Mouse (Mus musculus): ENCODE data around the gene Wdr63. TPM values are rescaled to one million over a fixed set of nuclear protein-coding genes. Genes with fewer than 3 reads are reported as not detected.
A peak's percentile ranks its signal among the peaks of the same experiment; 100 is the strongest.

Wdr63 gene
- polyA plus RNA-seq, 1 experiment from 2014 or later = 0.48 TPM

DNA sequence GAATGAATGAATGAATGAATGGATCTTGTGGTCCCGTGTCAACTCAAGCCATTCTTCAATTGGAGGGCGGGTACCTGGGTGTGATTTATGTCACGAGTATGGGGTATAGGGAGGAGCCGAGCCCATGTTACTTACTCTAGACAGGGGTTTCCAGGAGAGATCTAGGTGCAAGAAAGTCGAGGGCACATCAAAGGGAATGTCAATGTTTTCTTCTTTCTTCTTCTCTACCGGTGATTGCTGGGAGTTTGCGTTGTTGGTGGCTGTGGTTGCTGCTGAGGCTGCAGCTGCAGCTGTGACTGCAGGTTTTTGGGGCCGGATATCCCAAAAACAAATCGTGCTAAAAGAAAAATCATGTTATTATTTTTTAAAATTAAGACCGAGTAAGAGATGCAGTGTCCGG, 44.8 kb downstream of the Wdr63 start:
- DNase-seq (ENCODE audit: low spot score) = no peak
- Histone ChIP-seq H3K9me3 (no peaks in the 10 kb centered on the region), H3K4me3 (no peak overlapping the region), H3K36me3 (no peaks in the 10 kb centered on the region), H3K27ac (no peak overlapping the region), H3K27me3 (ENCODE audit: insufficient read depth, poor library complexity, severe bottlenecking) (no peaks in the 10 kb centered on the region), H3K4me1 (no peaks in the 10 kb centered on the region)
- 83% methylated on average over 11 of the region's 11 CpGs for WGBS

DNA sequence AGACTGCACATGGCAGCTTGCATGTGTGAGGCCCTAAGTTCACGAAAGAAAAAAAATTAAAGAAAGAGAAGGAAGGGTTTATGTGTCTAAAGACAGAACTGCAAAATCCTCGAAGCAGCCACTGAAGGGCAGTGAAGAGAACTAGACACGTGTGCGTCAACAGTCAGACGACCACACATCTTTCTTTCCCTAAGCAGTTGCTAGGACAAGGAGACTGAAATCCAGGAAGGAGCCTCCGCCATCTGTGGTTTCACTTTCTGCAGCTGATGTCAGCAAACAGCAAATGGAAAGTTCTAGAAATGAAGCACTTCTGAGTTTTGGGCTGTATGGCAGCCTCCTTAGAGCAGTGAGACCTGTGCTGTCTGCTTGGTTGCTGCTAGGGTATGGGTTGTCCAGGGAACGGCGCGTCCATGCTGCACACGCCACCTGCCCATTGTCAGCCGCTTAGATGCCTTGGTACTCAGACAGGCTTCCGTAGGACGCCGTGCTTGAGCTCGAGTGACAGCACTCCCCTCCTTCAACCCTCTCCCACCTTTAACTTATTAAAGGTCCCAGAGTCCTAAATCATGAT, 48.5 kb downstream of the Wdr63 start:
- Histone ChIP-seq H3K27me3 (ENCODE audit: insufficient read depth, poor library complexity, severe bottlenecking) (no peaks in the 10 kb centered on the region), H3K27ac (no peak overlapping the region), H3K4me3 (no peak overlapping the region), H3K36me3 (no peaks in the 10 kb centered on the region), H3K4me1 (no peaks in the 10 kb centered on the region), H3K9me3 (no peaks in the 10 kb centered on the region)
- DNase-seq (ENCODE audit: low spot score) = no peak
- WGBS = 81% methylated on average over 15 of the region's 15 CpGs

DNA sequence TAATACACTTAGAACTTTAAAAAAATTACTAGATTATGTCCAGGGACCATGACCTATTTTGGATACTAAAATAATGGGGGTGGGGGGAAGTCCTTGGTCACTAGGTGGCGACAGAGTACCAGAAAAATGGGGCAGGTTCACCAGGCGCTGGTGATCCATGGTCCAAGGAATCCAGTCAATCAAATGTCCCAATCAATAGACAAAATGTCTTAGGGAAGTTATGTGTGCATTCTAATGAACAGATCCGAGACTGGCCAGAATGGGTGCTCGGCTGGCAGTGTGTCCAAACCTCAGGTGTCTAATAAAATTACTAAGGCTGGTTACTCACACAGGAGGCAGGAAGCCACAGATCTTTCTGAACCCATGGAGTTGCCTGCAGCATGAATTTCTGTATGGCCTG, 49.7 kb downstream of the Wdr63 start:
- peak; percentile 81 for DNase-seq (ENCODE audit: low spot score)
- no peaks in the 10 kb centered on the region for H3K9me3 ChIP-seq
- no peaks in the 10 kb centered on the region for H3K36me3 ChIP-seq
- H3K4me1 ChIP-seq = peaks cover under 1% of the 10 kb centered on the region
- no peaks in the 10 kb centered on the region for H3K27me3 ChIP-seq (ENCODE audit: insufficient read depth, poor library complexity, severe bottlenecking)
- WGBS = 13% methylated on average over 4 of the region's 4 CpGs
- H3K4me3 ChIP-seq = no peak overlapping the region
- no peak overlapping the region for H3K27ac ChIP-seq

DNA sequence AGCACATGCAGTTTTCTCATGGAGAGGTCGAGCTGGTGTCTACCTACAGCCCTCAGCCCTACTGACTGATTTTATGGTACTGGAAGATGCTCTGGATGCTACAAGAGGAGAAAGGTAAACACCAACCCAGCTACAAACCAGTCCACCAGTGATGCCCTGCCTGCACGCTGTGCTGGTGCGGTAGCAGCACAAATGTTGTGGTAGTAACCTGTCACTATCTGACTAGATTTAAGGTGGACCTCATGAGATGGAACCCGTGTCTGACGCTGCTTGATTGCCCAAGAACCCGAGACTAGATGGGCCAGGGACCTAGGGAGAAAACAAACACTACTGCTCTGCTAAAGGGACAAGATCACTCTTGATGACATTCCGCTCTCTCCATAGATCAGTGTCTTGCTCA, 50.8 kb downstream of the Wdr63 start:
- no peaks in the 10 kb centered on the region for H3K36me3 ChIP-seq
- H3K27ac ChIP-seq = no peak overlapping the region
- no peaks in the 10 kb centered on the region for H3K9me3 ChIP-seq
- no peak overlapping the region for H3K4me3 ChIP-seq
- 76% methylated on average over 7 of the region's 7 CpGs for WGBS
- H3K4me1 ChIP-seq = peaks cover 12% of the 10 kb centered on the region
- no peak for DNase-seq (ENCODE audit: low spot score)
- H3K27me3 ChIP-seq (ENCODE audit: insufficient read depth, poor library complexity, severe bottlenecking) = no peaks in the 10 kb centered on the region

DNA sequence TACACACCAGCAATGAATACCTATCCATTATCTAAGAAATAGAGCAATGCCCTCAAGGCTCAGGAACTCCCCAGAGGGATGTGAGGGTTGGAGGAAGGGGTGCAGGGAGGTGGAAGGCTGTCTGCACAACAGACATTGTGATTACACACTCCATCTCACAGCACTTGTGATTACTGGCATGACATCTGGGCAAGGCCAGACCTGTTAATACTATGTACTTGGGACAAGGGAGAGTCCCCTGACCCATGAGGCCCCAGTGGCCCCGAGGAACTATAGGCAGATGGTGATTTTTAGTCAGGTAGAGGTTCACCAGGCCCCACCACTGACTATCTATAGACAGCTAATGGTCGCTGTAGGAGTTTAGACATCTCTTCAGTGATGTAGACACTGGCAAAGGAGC, 54.1 kb downstream of the Wdr63 start:
- H3K27me3 ChIP-seq (ENCODE audit: insufficient read depth, poor library complexity, severe bottlenecking) = no peaks in the 10 kb centered on the region
- no peak overlapping the region for H3K27ac ChIP-seq
- H3K4me3 ChIP-seq = no peak overlapping the region
- peaks cover 28% of the 10 kb centered on the region for H3K4me1 ChIP-seq
- WGBS = 80% methylated on average over 2 of the region's 2 CpGs
- no peak for DNase-seq (ENCODE audit: low spot score)
- no peaks in the 10 kb centered on the region for H3K36me3 ChIP-seq
- no peaks in the 10 kb centered on the region for H3K9me3 ChIP-seq

DNA sequence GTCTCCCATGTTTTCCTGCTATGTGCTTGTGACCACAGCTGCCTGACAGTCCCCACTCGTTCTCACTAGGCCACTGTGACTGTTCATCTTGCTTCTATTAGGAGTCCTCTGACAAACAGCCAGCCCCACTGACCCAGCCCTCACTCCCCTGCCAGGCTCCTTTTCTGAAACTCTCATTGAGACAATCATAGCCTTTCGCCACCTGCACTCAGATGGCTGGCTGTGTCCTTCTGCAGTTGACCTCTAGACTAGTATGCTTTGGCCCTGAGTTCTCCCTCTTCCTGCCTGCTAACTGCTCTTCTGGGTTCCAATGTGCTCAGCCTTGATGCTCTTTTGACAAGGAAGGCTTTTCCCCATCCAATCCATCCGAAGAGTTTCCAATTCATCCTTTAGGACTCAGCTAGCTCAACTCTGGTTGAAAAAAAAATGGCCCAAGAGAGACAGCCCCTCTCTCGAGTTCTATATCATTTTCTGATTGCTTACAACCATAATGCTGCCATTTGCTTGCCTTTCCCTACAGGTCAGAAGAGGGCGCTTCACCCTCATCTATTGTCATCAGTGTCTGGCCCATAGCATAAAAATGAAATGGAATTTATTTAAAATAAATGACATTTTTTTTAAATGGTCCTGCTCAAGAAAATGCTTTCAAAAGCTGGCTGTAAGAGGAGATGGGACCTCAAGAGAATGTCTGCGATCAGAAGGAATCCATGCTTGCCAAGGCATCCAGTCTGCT, 54.7 kb downstream of the Wdr63 start:
- 63% methylated on average over 6 of the region's 6 CpGs for WGBS

DNA sequence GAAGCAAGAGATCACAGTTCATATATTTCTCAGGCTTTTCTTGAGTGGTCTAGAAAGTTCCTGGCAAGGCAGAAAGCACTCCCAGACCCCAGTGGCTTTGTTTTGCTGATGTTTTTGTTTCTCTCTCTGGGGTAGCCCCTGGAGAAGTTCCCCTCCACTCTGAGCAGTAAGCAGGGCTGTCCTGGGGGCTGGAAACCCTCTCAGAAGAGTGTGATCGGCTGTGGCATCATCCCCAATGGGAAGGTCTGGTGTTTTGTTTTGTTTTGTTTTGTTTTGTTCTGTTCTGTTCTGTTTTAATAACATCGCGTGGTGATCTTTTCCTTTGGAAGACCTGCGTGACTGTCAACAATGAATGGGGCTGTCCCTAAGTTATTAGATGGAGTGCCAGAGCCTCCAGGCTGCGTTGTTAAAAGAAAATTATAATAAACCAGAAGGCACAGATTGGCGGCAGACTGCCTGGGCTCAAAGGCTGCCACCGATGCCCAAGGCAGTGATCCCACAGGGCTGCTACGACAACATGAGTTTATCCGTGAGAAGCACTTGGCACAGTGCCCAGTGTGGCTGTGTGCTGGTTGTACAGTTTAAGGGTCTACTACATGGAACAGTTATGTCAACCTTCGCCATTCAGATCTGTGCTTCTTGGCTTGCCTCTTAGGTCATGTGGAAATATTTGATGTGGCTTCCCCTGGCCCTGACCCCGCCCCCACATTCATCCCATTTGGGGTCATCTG, 56.5 kb downstream of the Wdr63 start:
- Histone ChIP-seq H3K27ac (0 out of 2 replicates have a peak overlapping the region, but pooled peaks have one; percentile 47), H3K9me3 (no peaks in the 10 kb centered on the region), H3K36me3 (no peaks in the 10 kb centered on the region), H3K27me3 (ENCODE audit: insufficient read depth, poor library complexity, severe bottlenecking) (no peaks in the 10 kb centered on the region), H3K4me3 (no peak overlapping the region), H3K4me1 (peaks cover 49% of the 10 kb centered on the region)
- WGBS = 60% methylated on average over 11 of the region's 11 CpGs
- DNase-seq (ENCODE audit: low spot score) = no peak

More for the DNA sequence above, 54.7 kb downstream of the Wdr63 start:
- Histone ChIP-seq H3K27me3 (ENCODE audit: insufficient read depth, poor library complexity, severe bottlenecking) (no peaks in the 10 kb centered on the region), H3K4me3 (no peak overlapping the region), H3K36me3 (no peaks in the 10 kb centered on the region), H3K27ac (peak overlapping the region; percentile 47; the same call in 1 of the 2 replicates), H3K4me1 (peaks cover 34% of the 10 kb centered on the region), H3K9me3 (no peaks in the 10 kb centered on the region)
- no peak for DNase-seq (ENCODE audit: low spot score)

DNA sequence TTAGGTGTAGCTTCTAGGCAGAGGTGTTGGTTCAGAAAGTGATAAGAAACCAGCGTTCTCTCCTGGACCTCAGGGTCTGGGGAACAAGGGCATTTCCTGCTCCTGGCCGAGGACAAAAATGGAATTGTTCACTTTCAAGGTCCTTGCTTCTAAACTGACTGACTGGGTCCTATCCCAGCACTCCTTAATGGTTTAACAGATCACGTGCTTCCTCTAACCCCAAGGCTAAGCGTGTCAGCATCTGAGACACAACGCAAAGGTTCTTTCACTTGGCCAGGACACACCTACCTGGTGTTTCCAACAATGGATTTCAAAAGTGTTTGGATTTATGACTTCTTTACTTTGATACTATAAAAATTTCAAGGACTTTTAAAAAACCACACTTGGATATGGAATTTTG, 58.0 kb downstream of the Wdr63 start:
- no peak overlapping the region for H3K27ac ChIP-seq
- H3K4me1 ChIP-seq = peaks cover 56% of the 10 kb centered on the region
- no peak for DNase-seq (ENCODE audit: low spot score)
- H3K27me3 ChIP-seq (ENCODE audit: insufficient read depth, poor library complexity, severe bottlenecking) = no peaks in the 10 kb centered on the region
- no peaks in the 10 kb centered on the region for H3K36me3 ChIP-seq
- WGBS = 71% methylated on average over 5 of the region's 5 CpGs
- H3K9me3 ChIP-seq = no peaks in the 10 kb centered on the region
- H3K4me3 ChIP-seq = no peak overlapping the region

DNA sequence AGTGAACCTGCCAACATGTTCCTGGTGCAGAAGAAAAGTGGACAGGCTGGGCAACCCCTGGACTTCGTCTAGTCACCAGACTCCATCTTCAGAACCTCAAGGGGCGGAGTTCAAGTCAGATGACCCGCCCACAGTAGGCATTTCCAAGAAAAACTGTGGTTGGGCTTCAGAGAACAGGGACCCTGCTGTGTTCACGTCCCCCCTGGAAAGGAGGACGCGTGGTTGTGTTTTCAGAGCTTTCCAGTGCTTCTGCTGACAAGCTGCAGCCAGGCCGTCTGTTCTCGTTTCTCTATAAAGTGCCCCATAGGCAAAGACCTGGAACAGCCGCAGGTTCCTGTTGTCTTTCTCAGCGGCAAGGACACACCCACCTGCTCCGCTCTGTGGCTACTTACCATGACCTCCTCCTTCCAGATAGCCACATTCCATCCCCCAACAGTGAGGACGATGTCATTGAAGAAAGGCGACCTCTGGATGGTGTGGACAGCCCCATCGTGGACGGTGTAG, 60.2 kb downstream of the Wdr63 start:
- H3K27ac ChIP-seq = peak overlapping the region; percentile 85
- no peaks in the 10 kb centered on the region for H3K36me3 ChIP-seq
- no peaks in the 10 kb centered on the region for H3K9me3 ChIP-seq
- 8% methylated on average over 15 of the region's 15 CpGs for WGBS
- peak overlapping the region; percentile 42 for H3K4me3 ChIP-seq
- no peaks in the 10 kb centered on the region for H3K27me3 ChIP-seq (ENCODE audit: insufficient read depth, poor library complexity, severe bottlenecking)
- DNase-seq (ENCODE audit: low spot score) = peak; percentile 91
- peaks cover 54% of the 10 kb centered on the region for H3K4me1 ChIP-seq

DNA sequence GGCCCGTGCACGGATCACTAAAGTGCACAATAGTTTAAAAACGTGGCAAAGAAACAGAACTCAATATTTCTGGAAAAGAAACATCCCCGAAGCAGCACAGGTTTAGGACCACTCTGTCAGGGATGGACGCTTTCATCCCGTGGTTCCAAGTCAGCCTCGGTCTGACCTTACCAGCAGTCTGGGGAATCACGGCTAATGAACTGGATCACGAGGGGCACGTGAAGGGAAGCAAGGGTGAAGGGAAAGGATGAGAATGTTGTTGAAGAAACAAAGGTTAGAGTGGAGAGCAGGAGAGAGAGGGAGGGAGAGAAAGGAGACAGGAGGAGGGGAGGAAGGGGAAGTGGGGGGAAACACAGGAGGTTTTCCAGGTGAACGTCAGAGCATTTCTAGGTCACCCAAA, 61.9 kb downstream of the Wdr63 start:
- DNase-seq (ENCODE audit: low spot score) = no peak
- 85% methylated on average over 11 of the region's 11 CpGs for WGBS

DNA sequence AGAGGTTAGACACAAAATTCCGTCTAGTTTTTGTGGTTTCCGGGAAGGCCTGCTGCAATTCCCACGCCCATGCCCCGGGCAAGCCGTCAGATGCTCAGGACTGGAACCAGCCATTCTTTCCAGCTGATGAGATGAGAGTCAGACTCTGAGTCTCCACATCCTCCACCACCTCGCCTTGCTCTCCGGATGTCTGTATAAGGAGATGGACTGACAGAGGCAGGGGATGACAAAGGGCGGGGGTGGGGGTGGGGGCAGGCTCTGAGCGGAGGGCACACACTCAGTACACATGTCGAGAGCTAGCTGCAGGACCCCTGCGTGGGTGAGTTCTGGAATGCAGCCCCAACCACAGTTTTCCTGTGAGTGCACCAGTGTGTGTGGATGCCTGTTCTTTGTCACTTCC, 63.0 kb downstream of the Wdr63 start:
- WGBS = 15% methylated on average over 11 of the region's 11 CpGs
- Histone ChIP-seq H3K9me3 (no peaks in the 10 kb centered on the region), H3K4me3 (peak overlapping the region; percentile 17), H3K27me3 (ENCODE audit: insufficient read depth, poor library complexity, severe bottlenecking) (no peaks in the 10 kb centered on the region), H3K36me3 (no peaks in the 10 kb centered on the region), H3K27ac (peak overlapping the region; percentile 86), H3K4me1 (peaks cover 46% of the 10 kb centered on the region)
- peak; percentile 88 for DNase-seq (ENCODE audit: low spot score)

More for the DNA sequence above, 61.9 kb downstream of the Wdr63 start:
- H3K27ac ChIP-seq = peak overlapping the region; percentile 59
- H3K36me3 ChIP-seq = no peaks in the 10 kb centered on the region
- H3K4me3 ChIP-seq = no peak overlapping the region
- H3K4me1 ChIP-seq = peaks cover 46% of the 10 kb centered on the region
- no peaks in the 10 kb centered on the region for H3K27me3 ChIP-seq (ENCODE audit: insufficient read depth, poor library complexity, severe bottlenecking)
- no peaks in the 10 kb centered on the region for H3K9me3 ChIP-seq

DNA sequence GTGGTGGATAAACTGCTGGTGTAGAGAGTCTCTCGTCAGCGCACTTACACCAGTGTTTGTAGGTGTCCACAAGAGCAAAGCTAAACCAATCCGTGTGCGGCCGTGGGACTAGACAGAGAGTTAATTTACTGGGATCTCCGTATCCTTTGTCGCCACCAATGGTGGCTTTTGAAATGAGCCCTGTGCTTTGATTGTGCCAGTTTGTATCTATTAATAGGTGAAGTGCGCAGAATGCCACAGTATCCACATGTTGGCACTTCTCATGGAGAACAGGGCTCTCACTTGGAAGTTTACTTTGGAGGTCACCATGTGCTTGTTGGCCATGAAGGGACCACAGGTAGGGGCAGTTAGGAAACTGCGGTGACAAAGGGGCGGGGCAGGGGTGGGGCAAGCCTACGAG, 66.5 kb downstream of the Wdr63 start:
- Histone ChIP-seq H3K36me3 (no peaks in the 10 kb centered on the region), H3K4me1 (peaks cover 39% of the 10 kb centered on the region), H3K27me3 (ENCODE audit: insufficient read depth, poor library complexity, severe bottlenecking) (no peaks in the 10 kb centered on the region), H3K27ac (0 out of 2 replicates have a peak overlapping the region, but pooled peaks have one; percentile 6), H3K9me3 (0 out of 2 replicates have a peak, but pooled peaks cover 4% of the 10 kb centered on the region), H3K4me3 (no peak overlapping the region)
- DNase-seq (ENCODE audit: low spot score) = no peak
- 89% methylated on average over 11 of the region's 11 CpGs for WGBS

Data from heart, embryonic 10.5 days (tissue).